In genomic region chr7:132894841-132895555, GRCm38 (mm10) we compare ENCODE assay signal across 9 mouse cellular contexts. TPM values are rescaled to one million over a fixed set of nuclear protein-coding genes. Genes with fewer than 3 reads are reported as not detected.
DNase-seq lines count a peak whose midpoint lies in the region; ATAC-seq and TF ChIP-seq lines count a peak whose summit lies in the region.
"Had no signal": no experiment of that assay in that cellular context is flagged by ENCODE, and none has a peak within 500 bp of the region (broad histone marks: within the 10 kb centered on the region; RNA-seq: fewer than 3 reads in every experiment).

No protein-coding gene starts in this region.

- TF ChIP-seq CTCF in gastrocnemius, adult 2 months (IDR thresholded peaks at IDR 0.05), result no peak
- no peak for TF ChIP-seq CTCF in brain, embryonic 14.5 days (IDR thresholded peaks at IDR 0.05; ENCODE audit: borderline replicate concordance, extremely low read depth, insufficient read depth, insufficient read length)
- TF ChIP-seq CTCF in heart, postnatal 0 days (IDR thresholded peaks at IDR 0.05; ENCODE audit: low read depth), result no peak

- H3K36me3 ChIP-seq in heart, postnatal 0 days (replicated peaks; ENCODE audit: control insufficient read depth, insufficient read depth, low read length), result no peaks in the 10 kb centered on the region
- H3K36me3 ChIP-seq: neural tube, embryonic 13.5 days had no signal

- WGBS in heart, postnatal 0 days, result 26% methylated on average over 7 of the region's 7 CpGs

- intact Hi-C loops in gastrocnemius, adult 2 months (cut with DNase I), result loop anchor here (5.0 kb wide), 2 partner anchors 32 to 78 kb away; no protein-coding TSS in a partner anchor
- intact Hi-C loops in gastrocnemius, postnatal 14 days (cut with DNase I; ENCODE audit: low total_unique reads), result loop anchor here (10.0 kb wide), 1 partner anchor 240 kb away; no protein-coding TSS in a partner anchor
- intact Hi-C loops in left cerebral cortex, postnatal 14 days (cut with DNase I), result no loop called here

- TF ChIP-seq EP300 in heart, postnatal 0 days (IDR thresholded peaks at IDR 0.05; ENCODE audit: low read depth), result no peak

- peak; percentile 61 for ATAC-seq in heart, postnatal 0 days (ENCODE audit: insufficient read depth, low read depth)

- TF ChIP-seq POLR2A in brain, embryonic 14.5 days (IDR thresholded peaks at IDR 0.05; ENCODE audit: borderline replicate concordance, extremely low read depth, insufficient read depth, insufficient read length, poor library complexity, severe bottlenecking), result no peak

- no peaks in the 10 kb centered on the region for H3K27me3 ChIP-seq in heart, postnatal 0 days (ENCODE audit: control insufficient read depth, insufficient read depth, low read length)
- H3K27me3 ChIP-seq: neural tube, embryonic 13.5 days had no signal

- peaks cover 13% of the 10 kb centered on the region; the same call in 1 of the 2 replicates for H3K4me1 ChIP-seq in heart, postnatal 0 days (ENCODE audit: control insufficient read depth, insufficient read depth)

- H3K4me2 ChIP-seq in heart, postnatal 0 days (ENCODE audit: low read depth, low read length), result no peak overlapping the region
- H3K4me2 ChIP-seq: neural tube, embryonic 13.5 days had no signal

- peak; percentile 66 for DNase-seq in gastrocnemius, adult 2 months
- no peak for DNase-seq in gastrocnemius, postnatal 14 days
- peak; percentile 75 for DNase-seq in 3134 (ENCODE audit: extremely low read depth, insufficient read length, low spot score)
- peak; percentile 31 for DNase-seq in brain, embryonic 14.5 days (ENCODE audit: low read depth)
- peak; percentile 70 for DNase-seq in heart, postnatal 0 days (ENCODE audit: low spot score)
- DNase-seq in ovary, postnatal 10 days (ENCODE audit: low spot score), result no peak
- DNase-seq in left cerebral cortex, postnatal 14 days (ENCODE audit: low spot score in 2 of 2), result no peak
- no peak for DNase-seq in thymus, postnatal 14 days

- H3K9ac ChIP-seq in heart, postnatal 0 days (replicated peaks; ENCODE audit: low read depth, low read length), result no peak overlapping the region
- H3K9ac ChIP-seq: neural tube, embryonic 13.5 days had no signal

- peak overlapping the region; percentile 81 for H3K27ac ChIP-seq in gastrocnemius, adult 2 months
- H3K27ac ChIP-seq in heart, postnatal 0 days (ENCODE audit: low read depth), result peak overlapping the region; percentile 92
- H3K27ac ChIP-seq: neural tube, embryonic 13.5 days had no signal

- H3K4me3 ChIP-seq in gastrocnemius, adult 2 months, result no peak overlapping the region
- no peak overlapping the region for H3K4me3 ChIP-seq in heart, postnatal 0 days (ENCODE audit: low read depth, low read length)
- H3K4me3 ChIP-seq: neural tube, embryonic 13.5 days had no signal

- no peaks in the 10 kb centered on the region for H3K9me3 ChIP-seq in heart, postnatal 0 days (replicated peaks; ENCODE audit: control insufficient read depth, low read length)
- H3K9me3 ChIP-seq: neural tube, embryonic 13.5 days had no signal

RNA-seq across cellular contexts. Expression of gene Zranb1, which starts 35.9 kb away (rescaled TPM):
- total RNA-seq in gastrocnemius, adult 2 months (2021), result 10 to 100 TPM; 47.0 to 54.5 TPM
- 10 to 100 TPM; 29.7 to 37.1 TPM for total RNA-seq in gastrocnemius, postnatal 14 days (2021)
- polyA plus RNA-seq in brain, embryonic 14.5 days (2012; rRNA removed), result 27.1 and 31.3 TPM in 2 replicates
- 19.9 and 49.6 TPM in 2 replicates for total RNA-seq in heart, postnatal 0 days (2014; rRNA removed; ENCODE audit: low replicate concordance)
- 8.9 and 9.9 TPM in 2 replicates for polyA plus RNA-seq in heart, postnatal 0 days (2015; fragmentation: Nextera tagmentation; extraction: Ambion mirVana)
- 10 to 100 TPM; 34.7 to 34.9 TPM for total RNA-seq in left cerebral cortex, postnatal 14 days (2021)

RNA-seq across cellular contexts. Expression of gene Abraxas2, which starts 36.0 kb away (rescaled TPM):
- 10 to 100 TPM; 24.0 to 24.1 TPM for total RNA-seq in gastrocnemius, adult 2 months (2021)
- 10 to 100 TPM; 18.3 to 20.2 TPM for total RNA-seq in gastrocnemius, postnatal 14 days (2021)
- 23.0 and 26.6 TPM in 2 replicates for polyA plus RNA-seq in brain, embryonic 14.5 days (2012; rRNA removed)
- 25.7 and 28.9 TPM in 2 replicates for total RNA-seq in heart, postnatal 0 days (2014; rRNA removed; ENCODE audit: low replicate concordance)
- polyA plus RNA-seq in heart, postnatal 0 days (2015; fragmentation: Nextera tagmentation; extraction: Ambion mirVana), result 23.3 and 24.1 TPM in 2 replicates
- 10 to 100 TPM; 24.9 to 28.2 TPM for total RNA-seq in left cerebral cortex, postnatal 14 days (2021)

RNA-seq across cellular contexts. Expression of gene Eef1akmt2, which starts 42.5 kb away (rescaled TPM):
- 1 to 10 TPM; 5.9 to 6.2 TPM for total RNA-seq in gastrocnemius, adult 2 months (2021)
- total RNA-seq in gastrocnemius, postnatal 14 days (2021), result 1 to 10 TPM; 7.5 to 7.8 TPM
- 54.4 and 61.7 TPM in 2 replicates for polyA plus RNA-seq in brain, embryonic 14.5 days (2012; rRNA removed)
- total RNA-seq in heart, postnatal 0 days (2014; rRNA removed; ENCODE audit: low replicate concordance), result 21.1 and 22.7 TPM in 2 replicates
- polyA plus RNA-seq in heart, postnatal 0 days (2015; fragmentation: Nextera tagmentation; extraction: Ambion mirVana), result 29.2 and 32.5 TPM in 2 replicates
- 10 to 100 TPM; 29.3 to 31.2 TPM for total RNA-seq in left cerebral cortex, postnatal 14 days (2021)

Comparison
In these comparisons a context has a peak if more than half of its experiments do, and no peak if none do; other contexts are left out.
1. DNase-seq: peak in gastrocnemius, adult 2 months (single experiment), 3134 (single experiment), brain, embryonic 14.5 days (single experiment) and heart, postnatal 0 days (single experiment); none in gastrocnemius, postnatal 14 days (single experiment), ovary, postnatal 10 days (single experiment), left cerebral cortex, postnatal 14 days (0 of 2) and thymus, postnatal 14 days (single experiment).